Mouse (Mus musculus) megakaryocyte, embryonic 14.5 days (primary cell): ENCODE measurements around the gene Smarcd2. TPM values are rescaled to one million over a fixed set of nuclear protein-coding genes. Genes with fewer than 3 reads are reported as not detected.
A peak's percentile ranks its signal among the peaks of the same experiment; 100 is the strongest.

ENCODE experiments used
- H3K27me3 ChIP-seq: replicated peaks from 2 replicates; pipeline ENCODE3; 2012; ENCODE audit warnings: inconsistent platforms
- H3K36me3 ChIP-seq: replicated peaks from 2 replicates; pipeline ENCODE3; 2012; ENCODE audit warnings: low read length, inconsistent platforms, mixed read lengths
- H3K4me1 ChIP-seq: 2 replicates; pipeline ENCODE4 v1.6.1; 2012; ENCODE audit warnings: inconsistent platforms
- H3K4me3 ChIP-seq: replicated peaks from 2 replicates; pipeline ENCODE3; 2012; ENCODE audit warnings: moderate library complexity, mild to moderate bottlenecking, inconsistent platforms
- H3K9me3 ChIP-seq: 2 replicates; pipeline ENCODE4 v1.6.1; 2012; ENCODE audit warnings: inconsistent platforms
- FLI1 ChIP-seq: IDR thresholded peaks from 2 replicates; pipeline ENCODE4 v1.6.1; 2012; ENCODE audit warnings: low read length, inconsistent platforms, mixed read lengths
- GATA1 ChIP-seq: IDR thresholded peaks from 3 replicates; pipeline ENCODE4 v1.6.1; 2012; ENCODE audit warnings: mixed read lengths, low read length, inconsistent platforms, borderline replicate concordance
- polyA plus RNA-seq: library from polyadenylated mRNA; stranded (reverse); fragments of >175 nt; gene quantifications from 2 replicates; pipeline ENCODE4 v1.2.3, GENCODE M21; 2012; ENCODE audit warnings: low replicate concordance; ENCODE audit not compliant: insufficient read depth

Gene Smarcd2
- polyA plus RNA-seq, 1 experiment: 51.3 TPM

DNA sequence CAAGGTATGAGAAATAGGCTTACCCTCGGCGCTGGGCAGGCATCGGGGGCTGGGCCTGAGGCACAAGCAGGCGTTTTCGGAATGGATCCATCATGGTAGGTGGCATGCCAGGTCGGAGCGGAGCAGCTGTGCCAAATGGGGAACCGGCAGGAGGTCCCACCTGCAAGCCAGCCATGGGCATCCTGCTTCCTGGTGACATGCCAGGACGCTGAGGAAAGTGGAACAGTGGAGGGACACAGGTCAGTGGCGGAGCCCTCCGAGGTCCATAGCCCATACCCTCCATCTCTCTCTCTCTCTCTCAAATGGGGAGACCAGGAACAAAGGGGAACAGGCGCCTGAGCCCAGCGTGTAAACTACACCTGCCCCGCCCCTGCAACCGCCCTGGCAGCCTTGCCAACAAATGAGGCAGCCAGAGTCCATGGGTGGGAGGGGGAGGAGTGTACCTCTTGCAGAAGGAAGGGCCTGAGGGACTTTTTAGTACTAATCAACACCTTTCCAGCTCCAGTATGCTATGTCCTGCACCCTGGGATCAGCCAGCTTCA is 5.4 kb downstream of the Smarcd2 start:
- H3K36me3 ChIP-seq: peaks cover 71% of the 10 kb centered on the region
- no peaks in the 10 kb centered on the region for H3K27me3 ChIP-seq
- no peak for TF ChIP-seq FLI1
- no peak for TF ChIP-seq GATA1
- no peak overlapping the region for H3K4me3 ChIP-seq
- H3K4me1 ChIP-seq: peaks cover 47% of the 10 kb centered on the region
- H3K9me3 ChIP-seq: no peaks in the 10 kb centered on the region

- Histone ChIP-seq H3K9me3 (no peaks in the 10 kb centered on the region), H3K27me3 (no peaks in the 10 kb centered on the region), H3K4me1 (peaks cover 43% of the 10 kb centered on the region), H3K4me3 (no peak overlapping the region), H3K36me3 (peaks cover 80% of the 10 kb centered on the region)
- no peak for TF ChIP-seq GATA1
- TF ChIP-seq FLI1: no peak
These were observed 6.3 kb downstream of the Smarcd2 start for GRCm38 (mm10) chr11:106266431-106266830.

DNA sequence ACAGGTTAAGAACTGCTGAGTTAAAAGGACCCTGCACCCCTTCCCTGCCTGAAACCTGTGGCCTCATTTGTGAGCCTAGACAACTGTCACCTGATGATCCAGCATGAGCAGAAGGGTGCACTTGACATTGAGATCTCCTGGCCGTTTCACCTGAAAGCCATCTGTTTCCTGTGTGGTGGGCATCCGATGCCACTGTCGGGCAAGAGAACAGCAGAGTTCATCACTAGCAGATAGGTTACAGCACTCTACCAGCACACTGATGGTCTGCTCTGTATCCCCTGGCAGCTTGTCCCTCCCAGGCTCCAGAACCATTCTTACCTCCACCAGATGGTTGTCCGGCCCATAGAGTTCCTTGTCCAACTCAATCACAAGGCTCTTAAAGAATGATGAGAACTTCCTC is 7.2 kb downstream of the Smarcd2 start:
- H3K9me3 ChIP-seq: no peaks in the 10 kb centered on the region

DNA sequence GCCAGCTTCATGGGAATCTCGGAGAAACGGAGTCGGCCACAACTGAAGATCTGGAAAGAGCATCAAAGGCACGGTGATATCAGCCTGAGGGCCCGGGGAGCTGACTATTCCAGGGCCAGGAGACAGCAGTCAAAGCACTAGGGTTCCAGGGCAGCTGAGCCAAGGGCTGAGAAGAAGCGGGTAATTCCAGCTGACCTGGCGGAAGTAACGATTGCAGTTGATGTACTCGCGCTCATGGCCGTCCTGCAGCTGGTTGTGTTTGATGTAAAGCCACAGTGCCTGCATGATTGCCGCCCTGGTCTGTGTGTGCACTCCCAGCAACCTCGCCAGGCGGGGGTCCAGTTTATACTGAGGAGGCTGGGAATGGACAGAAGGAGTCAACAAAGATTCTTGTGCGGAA is 7.8 kb downstream of the Smarcd2 start:
- Histone ChIP-seq H3K9me3 (no peaks in the 10 kb centered on the region), H3K27me3 (no peaks in the 10 kb centered on the region), H3K36me3 (peaks cover 89% of the 10 kb centered on the region), H3K4me3 (peak overlapping the region; percentile 38), H3K4me1 (peaks cover 28% of the 10 kb centered on the region)
- TF ChIP-seq FLI1: no peak
- TF ChIP-seq GATA1: no peak

More for the DNA sequence above, 7.2 kb downstream of the Smarcd2 start:
- Histone ChIP-seq H3K4me1 (peaks cover 34% of the 10 kb centered on the region), H3K27me3 (no peaks in the 10 kb centered on the region), H3K36me3 (peaks cover 89% of the 10 kb centered on the region), H3K4me3 (no peak overlapping the region)
- no peak for TF ChIP-seq GATA1
- no peak for TF ChIP-seq FLI1

DNA sequence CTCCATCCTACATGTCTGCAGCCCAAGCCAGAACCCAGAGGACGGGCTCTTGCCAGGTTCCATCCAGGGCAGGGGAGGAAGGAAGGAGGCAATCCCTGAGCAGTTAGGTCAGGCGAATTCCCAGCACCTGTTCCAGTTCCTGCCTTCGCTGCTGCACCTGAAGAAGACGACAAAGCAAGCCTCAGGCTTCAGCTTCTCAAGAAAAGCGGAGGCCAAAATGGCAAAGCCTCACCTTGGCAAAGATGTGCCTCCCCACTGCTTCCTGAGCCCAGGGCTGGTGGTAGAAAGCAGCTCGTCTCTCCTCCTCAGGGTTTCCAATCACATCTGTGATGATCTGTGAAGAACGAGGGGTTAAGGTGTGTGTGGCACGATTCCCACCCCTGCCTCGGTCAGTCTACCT is 8.8 kb downstream of the Smarcd2 start:
- H3K36me3 ChIP-seq: peaks cover 93% of the 10 kb centered on the region
- H3K27me3 ChIP-seq: no peaks in the 10 kb centered on the region

GRCm38 (mm10) chr11:106260826-106261450 is 11.8 kb downstream of the Smarcd2 start:
- Histone ChIP-seq H3K9me3 (no peaks in the 10 kb centered on the region), H3K4me1 (peaks cover 25% of the 10 kb centered on the region), H3K36me3 (peaks cover 80% of the 10 kb centered on the region), H3K27me3 (no peaks in the 10 kb centered on the region), H3K4me3 (no peak overlapping the region)
- no peak for TF ChIP-seq GATA1
- no peak for TF ChIP-seq FLI1

More for the DNA sequence above, 8.8 kb downstream of the Smarcd2 start:
- Histone ChIP-seq H3K4me3 (no peak overlapping the region), H3K4me1 (peaks cover 22% of the 10 kb centered on the region), H3K9me3 (no peaks in the 10 kb centered on the region)
- TF ChIP-seq FLI1 (no peak), GATA1 (no peak)

GRCm38 (mm10) chr11:106256775-106257174 is 16.0 kb downstream of the Smarcd2 start:
- TF ChIP-seq GATA1: no peak
- no peak for TF ChIP-seq FLI1
- Histone ChIP-seq H3K36me3 (peaks cover 64% of the 10 kb centered on the region), H3K4me1 (peaks cover 46% of the 10 kb centered on the region), H3K9me3 (no peaks in the 10 kb centered on the region), H3K4me3 (peak overlapping the region; percentile 100), H3K27me3 (no peaks in the 10 kb centered on the region)

GRCm38 (mm10) chr11:106255685-106256451 is 16.9 kb downstream of the Smarcd2 start, which contains the start of the genes Ftsj3 and Psmc5:
Gene Ftsj3 (minus strand): TSS chr11:106256079.
Gene Psmc5 (plus strand): TSS chr11:106256154.
- H3K36me3 ChIP-seq: peaks cover 64% of the 10 kb centered on the region
- TF ChIP-seq FLI1 (no peak), GATA1 (no peak)
- H3K4me3 ChIP-seq: peak within 1 kb of the TSS; percentile 100
- H3K9me3 ChIP-seq: no peaks in the 10 kb centered on the region
- no peaks in the 10 kb centered on the region for H3K27me3 ChIP-seq
- peaks cover 46% of the 10 kb centered on the region for H3K4me1 ChIP-seq

DNA sequence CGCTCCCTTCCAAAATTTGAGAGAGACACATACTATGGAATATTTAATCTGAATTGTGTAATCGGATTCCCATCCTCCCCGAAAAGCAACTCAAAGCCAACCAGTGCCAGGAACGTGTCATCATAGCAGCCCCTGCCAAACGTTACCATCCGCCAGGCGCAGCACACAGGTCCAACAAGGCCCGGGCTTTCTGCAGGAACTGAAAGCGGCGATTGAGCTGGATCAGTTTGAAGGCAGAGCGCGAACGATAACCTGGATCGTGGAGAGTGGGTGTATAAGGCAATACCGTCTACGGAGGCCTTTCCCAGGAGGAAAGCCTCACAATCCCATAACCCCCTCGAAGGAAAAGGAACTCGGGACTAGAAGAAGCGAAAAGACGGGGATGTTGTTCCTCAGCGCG is 17.6 kb downstream of the Smarcd2 start:
- H3K4me1 ChIP-seq: peaks cover 46% of the 10 kb centered on the region
- H3K27me3 ChIP-seq: no peaks in the 10 kb centered on the region
- H3K36me3 ChIP-seq: peaks cover 66% of the 10 kb centered on the region
- TF ChIP-seq FLI1 (no peak), GATA1 (no peak)
- H3K4me3 ChIP-seq: peak overlapping the region; percentile 100
- no peaks in the 10 kb centered on the region for H3K9me3 ChIP-seq

DNA sequence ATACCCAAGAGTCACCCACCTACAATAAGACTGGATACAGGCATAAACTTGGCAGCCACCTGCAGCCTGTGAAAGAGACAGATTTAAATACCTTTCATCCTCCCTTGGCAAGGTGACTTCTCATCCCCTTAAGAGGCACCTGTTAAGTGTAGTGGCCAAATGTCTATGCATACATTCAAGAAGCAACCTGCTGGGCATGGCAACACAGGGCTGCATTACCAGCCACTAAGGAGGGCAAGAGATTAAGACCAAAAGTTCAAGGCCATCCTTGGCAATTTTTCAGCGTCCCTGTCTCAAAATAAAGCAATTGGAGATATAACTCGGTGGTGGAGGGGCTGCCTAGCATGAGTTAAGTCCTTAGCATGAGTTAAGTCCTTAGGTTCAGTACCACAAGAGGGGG is 18.0 kb downstream of the Smarcd2 start:
- peaks cover 69% of the 10 kb centered on the region for H3K36me3 ChIP-seq

More for the DNA sequence above, 18.0 kb downstream of the Smarcd2 start:
- peak overlapping the region; percentile 100 for H3K4me3 ChIP-seq
- no peaks in the 10 kb centered on the region for H3K27me3 ChIP-seq
- no peak for TF ChIP-seq GATA1
- no peaks in the 10 kb centered on the region for H3K9me3 ChIP-seq
- H3K4me1 ChIP-seq: peaks cover 46% of the 10 kb centered on the region
